Mouse (Mus musculus) heart, adult 9 months (tissue): ENCODE results near the gene Bclaf3.
A peak's percentile ranks its signal among the peaks of the same experiment; 100 is the strongest.
"Not testable (repeated sequence)": the region's sequence is repeated elsewhere in the genome, so short reads cannot be mapped to it uniquely, and the experiment has no call there.

ENCODE experiments used
- DNase-seq, 2 experiments: peaks; one replicate each; pipeline ENCODE4 v3.0.0; 2022; ENCODE audit warnings: low spot score in 2 of 2

Gene Bclaf3

DNA sequence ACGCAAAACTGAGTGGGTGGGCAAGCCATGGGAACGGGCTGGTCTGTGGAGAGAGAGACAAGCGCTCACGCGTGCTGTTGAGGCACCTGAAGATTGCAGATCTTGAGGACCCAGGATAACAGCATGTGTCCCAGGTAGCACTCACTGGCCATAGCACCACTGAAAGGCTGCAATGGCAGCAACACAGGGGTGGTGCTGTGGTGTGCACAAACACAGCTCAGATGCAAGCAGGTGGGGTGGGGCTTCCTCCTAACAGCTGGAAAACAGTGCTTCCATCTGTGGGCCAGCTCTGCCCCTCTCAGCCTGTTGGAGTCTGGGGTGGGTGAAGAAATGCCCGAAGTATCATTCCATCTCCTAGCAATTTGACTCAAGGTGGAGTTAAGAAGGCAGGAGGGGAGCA lies at the start of gene Bclaf3:
Gene Bclaf3 (plus strand): TSS at position 301 of the 400 bp plus-strand sequence.
- DNase-seq: no peak

DNA sequence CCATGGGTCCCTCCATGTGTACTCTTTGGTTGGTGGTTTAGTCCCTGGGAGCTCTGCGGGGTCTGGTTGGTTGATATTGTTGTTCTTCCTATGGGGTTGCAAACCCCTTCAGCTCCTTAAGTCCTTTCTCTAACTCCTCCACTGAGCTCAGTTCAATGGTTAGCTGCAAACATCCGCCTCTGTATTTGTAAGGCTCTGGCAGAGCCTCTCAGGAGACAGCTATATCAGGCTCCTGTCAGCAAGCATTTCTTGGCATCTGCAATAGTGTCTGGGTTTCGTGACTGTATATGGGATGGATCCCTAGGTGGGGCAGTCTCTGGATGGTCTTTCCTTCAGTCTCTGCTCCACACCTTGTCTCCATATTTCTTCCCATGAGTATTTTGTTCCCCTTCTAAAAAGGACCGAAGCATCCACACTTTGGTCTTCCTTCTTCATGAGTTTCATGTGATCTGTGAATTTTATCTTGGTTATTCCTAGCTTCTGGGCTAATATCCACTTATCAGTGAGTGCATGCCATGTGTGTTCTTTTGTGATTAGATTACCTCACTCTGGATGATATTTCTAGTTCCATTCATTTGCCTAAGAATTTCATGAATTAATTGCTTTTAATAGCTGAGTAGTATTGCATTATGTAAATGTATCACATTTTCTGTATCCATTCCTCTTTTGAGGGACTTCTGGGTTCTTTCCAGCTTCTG lies 48.1 kb upstream of the Bclaf3 start:
- DNase-seq: not testable (repeated sequence)

DNA sequence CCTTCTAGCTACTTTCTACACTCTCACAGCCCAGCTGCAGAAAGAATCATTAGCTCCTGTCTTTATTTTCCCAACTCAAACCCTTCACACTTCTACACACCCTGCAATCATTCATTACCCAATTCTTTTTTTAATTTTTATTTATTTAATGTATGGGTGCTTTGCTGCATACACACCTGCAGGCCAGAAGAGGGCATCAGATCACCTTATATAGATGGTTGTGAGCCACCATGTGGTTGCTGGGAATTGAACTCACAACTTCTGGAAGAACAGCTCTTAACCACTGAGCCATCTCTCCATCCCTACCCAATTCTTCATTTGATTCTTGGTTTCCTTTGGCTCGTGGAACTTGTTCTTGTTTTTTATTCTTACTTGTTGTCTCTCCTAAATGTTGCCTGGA lies 42.2 kb upstream of the Bclaf3 start:
- DNase-seq: no peak

DNA sequence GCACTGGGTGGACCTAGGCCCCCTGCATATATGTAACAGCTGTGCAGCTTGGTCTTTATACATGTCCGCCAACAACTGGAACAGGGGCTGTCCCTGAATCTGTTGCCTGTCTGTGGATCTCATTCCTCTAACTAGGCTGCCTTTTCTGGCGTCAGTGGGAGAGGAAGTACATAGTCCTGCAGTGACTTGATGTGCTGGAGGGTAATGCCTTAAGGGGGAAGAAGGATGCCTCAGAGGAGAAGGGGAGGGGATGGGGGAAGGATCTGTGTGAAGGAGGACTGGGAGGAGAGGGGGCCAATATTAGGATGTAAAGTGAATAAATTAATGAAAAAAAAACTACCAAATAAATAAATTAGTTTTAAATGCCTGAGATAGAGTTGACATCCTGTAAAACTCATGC lies 23.3 kb upstream of the Bclaf3 start:
- DNase-seq: no peak

DNA sequence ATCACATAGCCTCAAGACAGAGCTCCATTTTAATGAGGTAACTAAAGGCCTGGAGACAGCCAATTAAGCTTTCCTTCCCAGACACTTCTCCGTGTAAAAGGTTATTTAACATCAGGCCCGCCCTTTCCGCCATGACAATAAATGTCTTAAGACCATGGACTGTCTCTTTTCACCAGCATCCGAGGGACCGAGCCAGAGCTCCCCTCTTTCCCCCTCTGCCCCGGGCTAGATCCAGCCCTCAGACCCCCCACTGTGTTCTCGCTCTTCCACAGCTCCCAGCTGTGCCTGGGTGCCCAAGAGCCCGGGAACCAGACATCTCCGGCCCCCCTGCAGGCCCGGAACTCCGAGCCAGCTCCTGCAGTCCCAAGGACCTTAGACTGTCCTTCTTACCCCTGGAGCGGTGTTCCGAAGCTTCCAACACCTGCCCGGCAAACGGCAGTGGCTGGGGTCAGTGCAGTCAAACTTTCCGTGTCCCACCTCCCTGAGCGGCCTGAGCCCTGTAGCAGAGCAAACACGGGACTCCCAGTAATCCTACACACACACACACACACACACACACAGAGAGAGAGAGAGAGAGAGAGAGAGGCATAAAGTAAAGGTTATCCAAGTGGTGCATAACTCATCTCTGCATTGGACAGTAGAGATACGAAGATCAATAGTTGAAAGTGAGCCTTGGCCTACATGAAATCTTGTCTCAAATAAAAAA lies 18.0 kb upstream of the Bclaf3 start:
- no peak for DNase-seq

DNA sequence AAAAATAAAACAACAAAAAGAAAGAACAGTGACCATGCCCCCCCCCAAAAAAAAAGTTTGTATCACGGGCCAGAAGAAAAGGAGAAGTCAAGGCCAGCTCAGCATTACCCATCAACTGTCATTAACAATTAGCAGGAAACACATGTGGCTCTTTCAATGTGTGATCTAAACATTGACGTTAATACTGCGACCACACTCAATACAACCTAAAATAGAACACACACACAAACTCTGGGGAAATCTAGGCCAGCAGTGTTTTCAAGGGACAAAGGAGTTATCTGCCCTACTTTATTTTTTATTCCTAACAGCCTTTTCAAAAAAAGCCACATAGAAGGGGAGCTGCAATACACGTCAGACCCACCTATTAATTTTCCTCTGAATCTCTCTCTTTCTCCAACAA lies 17.4 kb upstream of the Bclaf3 start:
- no peak for DNase-seq

DNA sequence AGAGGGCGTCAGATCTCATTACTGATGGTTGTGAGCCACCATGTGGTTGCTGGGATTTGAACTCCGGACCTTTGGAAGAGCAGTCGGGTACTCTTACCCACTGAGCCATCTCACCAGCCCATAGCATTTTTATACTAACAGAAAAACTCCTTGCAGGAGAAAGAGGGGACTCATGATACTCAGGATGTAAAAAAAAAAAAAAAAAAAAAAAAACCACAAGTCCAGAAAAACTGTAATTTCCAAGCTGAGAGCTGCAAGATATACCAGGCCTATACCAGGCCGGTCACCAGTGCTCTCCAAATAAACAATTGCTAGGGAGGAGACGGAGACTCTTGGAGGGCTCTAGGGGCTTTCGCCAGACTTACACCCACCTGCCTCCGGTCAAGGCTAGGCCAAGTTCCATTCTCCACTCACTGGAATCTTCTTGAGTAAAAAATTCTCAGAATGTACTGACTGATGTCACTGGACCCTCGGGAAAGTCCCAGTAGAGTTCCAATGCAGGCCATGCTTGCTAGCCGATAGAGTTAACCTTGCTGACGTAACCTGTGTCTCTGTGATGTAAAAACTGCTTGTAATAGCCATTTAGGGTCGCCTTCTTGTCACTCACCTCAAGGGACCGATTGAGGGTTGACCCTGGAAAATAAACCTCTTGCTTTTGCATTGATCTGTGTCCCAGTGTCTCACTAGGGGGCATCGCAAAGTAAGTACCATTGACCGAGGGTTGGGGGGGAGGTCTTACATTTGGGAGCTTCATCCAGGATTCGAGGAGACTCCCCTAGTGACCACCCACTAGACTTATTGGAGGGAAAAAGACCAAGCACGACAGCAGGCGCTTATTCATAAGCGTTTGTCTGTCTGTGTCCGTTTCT lies 16.4 kb upstream of the Bclaf3 start:
- DNase-seq: no peak

DNA sequence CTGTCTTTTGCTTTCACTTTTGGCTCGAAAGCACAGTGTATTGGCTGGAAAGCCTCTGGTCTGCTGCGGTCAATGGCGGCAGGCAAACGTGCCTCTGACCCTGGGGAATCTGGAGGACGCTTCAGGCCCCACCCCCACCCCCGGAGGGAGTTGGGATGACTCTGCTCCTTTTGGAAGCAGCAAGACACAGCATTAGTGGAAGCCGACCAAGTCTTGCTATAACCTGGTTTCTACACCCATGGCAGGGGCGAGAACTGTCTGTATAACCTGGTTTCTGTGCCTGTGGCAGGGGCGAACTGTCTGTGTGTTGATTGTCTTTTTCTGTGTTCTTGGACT lies 15.8 kb upstream of the Bclaf3 start:
- no peak for DNase-seq

DNA sequence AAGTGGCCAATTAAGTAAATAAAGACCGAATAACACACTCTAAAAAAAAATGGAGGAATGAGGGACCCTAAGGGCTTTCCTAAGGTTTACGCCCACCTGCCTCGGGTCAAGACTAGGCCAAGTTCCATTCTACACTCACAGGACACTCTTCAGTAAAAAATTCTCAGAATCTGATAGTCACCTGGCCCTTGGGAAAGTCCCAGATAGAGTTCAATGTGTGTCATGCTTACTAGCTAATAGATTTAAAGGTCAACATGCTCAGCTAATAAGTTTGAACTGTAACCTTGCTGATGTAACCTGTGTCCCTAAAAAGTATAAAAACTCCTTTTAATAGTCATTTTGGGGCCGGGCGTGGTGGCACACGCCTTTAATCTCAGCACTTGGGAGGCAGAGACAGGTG lies 10.9 kb upstream of the Bclaf3 start:
- DNase-seq: no peak

DNA sequence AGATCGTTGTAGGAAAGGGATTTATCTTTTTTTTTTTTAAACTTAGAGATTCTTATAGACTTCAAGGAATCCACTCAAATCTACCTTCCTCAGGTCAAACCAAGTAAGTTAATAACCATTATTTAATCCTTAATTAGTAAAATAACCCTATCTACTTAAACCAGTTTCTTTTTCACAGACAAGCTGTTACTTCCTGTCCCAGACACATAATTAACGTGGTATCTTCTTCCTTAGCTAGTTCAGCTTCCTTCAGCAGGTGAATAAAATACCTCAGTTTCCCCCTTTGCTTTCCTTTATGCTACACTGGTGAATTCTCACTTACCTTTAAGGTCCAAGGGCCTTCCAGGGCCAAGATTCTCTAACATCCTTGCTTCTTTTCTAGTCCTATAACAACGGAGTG lies 4.7 kb upstream of the Bclaf3 start:
- no peak for DNase-seq

DNA sequence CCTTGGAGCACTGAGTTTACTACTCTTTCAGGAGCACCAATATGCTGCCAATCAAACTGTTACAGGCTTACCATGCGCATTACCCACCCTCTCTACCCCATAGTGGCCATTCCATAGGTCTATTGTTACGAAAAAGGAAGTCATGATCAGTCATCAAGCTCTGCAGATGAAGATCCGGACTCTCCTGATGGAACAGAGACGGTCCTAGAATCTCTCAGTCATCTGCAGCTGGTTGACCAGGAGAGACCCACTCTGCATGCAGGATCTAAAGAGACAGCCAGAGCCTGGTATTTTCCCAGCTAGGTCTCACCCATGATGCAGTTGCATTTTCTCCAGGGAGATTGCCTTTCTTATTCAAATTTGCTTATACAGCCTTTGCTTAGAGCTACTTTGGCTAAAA lies 3.8 kb upstream of the Bclaf3 start:
- no peak for DNase-seq

DNA sequence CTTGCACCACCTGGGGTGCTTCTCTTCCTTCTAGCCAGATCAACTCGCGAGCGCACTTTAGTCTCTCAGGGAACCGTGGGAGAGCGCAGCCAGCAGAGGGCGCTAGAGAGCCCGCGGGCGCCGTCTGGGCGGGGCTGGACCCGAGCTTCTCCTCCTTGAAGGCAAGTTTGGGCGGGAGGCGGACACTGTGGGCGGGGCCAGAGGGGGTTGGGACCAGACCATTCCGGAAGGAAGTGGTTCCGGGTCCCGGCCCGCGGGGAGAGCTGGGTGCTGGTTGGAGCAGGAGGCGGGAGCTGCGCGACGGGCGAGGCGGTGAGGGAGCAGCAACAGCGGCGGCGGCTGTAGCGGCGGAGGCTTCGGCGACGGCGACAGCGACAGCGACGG lies 5.9 kb downstream of the Bclaf3 start:
- peak; percentile 92 to 95 for DNase-seq

DNA sequence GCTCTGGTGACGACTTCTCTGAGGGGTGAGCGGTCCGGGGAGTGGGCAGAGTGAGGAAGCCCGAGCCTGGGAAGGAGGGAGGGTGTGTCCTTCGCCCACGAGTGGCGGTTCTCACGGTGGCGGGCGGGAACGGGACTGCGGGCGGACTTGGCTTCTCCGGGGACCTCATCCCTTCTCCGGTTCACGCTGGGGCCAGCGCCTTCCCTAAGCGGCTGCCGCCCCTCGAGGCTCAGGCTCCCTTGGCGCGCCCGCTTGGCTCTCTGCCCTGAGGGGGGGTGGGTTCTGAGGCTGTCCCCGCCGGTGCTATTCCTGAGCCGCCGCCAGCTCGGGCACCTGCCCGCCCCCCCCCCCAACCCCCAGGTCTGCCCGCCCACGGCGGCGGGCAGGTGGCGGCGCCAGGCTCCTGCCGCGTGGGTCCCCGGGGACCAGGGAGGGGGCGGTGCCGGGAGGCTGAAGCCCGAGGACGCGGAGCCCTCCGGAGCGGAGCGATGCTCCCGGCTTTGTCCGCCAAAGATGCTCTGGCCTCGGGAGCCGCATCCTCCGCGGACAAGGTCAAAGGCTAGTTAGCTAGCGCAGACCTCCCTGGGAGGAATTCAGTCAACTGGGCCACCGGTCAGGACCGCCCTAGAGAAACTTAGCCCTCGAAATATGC lies 6.4 kb downstream of the Bclaf3 start:
- no peak for DNase-seq

DNA sequence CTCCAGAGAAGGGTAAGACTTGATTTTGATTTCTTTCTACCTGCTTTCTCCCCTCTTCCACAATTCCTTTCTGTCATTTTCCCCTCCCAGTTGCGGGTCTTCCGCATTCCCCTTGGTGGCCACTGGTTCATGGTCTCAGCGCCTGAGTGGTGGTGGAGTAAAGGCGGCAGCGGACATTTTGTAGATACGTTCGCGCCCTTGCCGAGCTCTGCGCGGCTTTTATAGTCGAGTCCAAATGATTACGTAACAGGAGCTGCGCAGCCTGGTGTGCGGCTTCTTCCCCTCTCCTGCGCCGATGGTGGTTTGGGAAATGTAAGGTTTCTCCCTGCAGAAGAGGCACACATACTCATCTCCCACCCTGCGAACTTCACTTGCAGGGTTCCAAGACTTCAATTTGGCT lies 15.4 kb downstream of the Bclaf3 start:
- no peak for DNase-seq

DNA sequence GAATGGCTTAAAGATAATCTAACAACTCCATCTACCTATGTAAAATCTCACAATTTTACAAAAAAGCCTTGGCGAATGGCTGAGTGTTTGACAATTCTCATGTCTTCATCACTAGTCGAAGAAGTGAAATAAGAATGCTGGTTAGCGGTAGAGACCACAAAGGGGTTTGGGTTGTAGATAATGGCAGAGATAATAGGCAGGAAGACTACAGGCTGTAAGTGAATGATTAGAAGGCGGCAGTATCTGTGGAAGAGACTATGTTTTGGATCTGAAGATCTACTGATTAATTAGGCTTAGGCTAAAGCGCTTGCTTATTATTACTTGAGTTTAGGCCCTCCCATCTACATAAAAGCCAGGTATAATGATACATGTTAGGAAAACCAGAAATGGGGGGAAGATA lies 20.6 kb downstream of the Bclaf3 start:
- no peak for DNase-seq

DNA sequence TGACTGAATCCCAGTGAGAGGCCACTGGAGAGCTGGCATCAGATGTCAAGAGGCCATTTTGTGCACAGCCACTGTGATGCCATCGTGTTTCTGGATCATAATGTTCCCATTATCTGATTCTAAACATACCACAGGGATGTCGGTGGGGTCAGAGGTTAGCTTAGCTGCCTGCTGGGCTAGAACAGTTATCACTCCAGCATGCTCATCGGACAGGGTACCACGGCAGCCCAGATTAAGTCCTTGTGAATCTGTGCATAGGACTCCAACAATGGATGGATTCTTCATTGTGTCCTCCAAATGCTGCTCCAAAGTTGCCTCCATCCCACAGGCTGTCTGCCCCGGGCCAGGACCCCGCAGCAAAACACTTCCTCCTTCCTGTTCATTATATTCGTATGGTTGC lies 58.2 kb downstream of the Bclaf3 start:
- not testable (repeated sequence) for DNase-seq

DNA sequence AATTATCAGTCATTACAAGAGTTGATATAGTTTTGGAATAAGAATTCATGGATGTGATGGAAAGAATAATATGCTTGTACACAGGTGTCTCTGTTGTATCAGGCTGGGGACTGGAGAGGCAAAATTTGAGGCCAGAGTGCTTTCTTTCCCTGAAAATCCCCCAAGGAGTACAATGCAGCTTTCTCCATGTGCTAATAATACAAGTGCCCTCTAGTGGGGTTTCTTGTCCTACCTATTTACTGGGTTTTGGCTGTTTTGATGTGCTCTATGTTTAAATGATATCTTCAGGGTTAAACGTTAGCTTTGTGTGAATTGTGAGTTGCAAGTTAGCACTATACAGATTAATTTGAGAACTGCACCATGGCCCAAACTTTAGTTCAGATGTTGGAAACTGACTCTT lies 65.1 kb downstream of the Bclaf3 start:
- no peak for DNase-seq

DNA sequence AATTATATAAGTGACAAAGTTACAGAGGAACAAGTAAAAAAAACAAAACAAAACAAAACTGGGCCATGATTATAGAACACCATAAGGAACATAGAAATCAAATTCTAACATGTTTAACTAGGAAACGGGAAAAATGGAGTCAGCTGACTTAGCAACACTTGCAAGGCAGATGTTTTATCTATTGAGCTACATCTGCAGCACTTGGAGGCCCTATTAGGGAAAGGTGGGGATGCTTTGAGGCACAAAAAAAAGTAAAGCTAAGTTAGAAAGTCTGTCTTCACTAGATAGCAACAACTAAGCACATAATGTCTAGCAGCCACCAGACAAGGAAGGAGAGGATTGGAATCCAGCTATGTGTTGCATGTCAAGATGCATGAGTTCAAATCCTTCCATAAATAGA lies 71.0 kb downstream of the Bclaf3 start:
- no peak for DNase-seq

DNA sequence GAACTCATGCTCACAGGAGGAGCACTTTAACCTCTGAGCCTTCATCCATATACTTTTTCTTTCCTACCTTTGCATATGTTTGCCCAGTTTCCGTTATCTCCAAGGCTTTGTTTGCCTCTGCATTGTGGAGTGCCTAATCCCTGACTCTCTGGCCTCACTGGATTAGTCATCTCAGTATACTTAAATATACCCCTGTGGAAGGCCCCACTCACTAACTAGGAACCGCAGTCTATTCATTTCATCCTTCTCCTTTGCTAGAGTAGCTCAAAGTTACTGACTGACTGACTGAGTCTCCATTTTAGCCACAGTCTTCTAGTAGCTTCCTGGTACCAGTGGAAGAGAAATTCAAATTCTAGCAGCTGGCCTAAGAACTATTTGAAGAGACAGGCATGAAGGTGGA lies 78.3 kb downstream of the Bclaf3 start:
- no peak for DNase-seq

DNA sequence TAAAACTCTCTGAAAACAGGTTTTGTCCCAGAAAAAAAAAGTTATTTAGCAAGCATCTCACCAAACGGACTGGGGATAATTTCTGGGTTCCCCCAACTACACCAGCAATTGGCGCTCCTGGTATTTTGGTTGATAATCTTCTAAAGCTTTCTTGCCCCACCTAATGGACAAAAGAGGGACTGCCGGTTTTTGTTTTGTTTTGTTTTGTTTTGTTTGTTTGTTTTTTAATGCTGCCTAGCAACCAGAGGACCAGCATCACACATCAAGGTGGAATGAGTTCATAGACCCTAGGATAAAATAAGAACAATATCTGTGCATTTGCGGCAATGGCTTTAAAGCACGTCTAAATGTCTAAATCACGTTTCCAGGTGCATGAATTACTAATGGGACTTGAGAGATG lies 80.4 kb downstream of the Bclaf3 start:
- peak in 1 of 2 experiments; percentile 1 for DNase-seq

DNA sequence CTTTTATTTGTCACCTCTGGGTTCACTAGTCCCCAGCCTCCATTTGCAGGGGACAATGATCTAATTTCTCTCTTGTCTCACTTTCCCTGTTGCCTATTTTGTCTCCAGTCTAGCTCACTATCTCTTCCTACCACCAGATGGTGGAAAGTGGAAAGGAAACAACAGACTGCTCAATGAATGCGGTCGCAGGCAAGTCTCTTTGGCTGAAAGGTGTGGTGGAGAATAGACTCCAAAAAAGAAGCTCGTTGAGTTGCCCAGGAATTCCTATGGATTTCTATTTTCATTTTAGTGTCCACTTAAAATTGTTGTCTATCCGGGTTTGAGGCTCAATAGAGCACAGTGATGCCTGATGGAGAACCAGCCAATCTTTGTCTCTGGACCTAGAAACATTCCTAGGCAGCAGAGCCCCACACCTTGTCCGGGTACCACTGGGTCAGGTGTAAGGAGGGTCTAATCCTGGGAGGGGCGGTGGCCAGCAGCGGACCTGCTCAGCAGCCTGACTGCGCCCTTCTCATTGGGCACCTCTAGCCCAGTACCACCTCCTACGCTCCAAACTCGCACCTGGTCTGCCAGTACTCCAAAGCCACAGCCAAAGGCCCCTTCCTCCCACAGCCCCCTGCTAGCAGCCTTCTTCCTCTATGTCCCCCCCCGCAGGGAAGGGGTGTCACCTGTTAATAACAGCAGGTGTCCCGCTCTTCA lies 99.9 kb downstream of the Bclaf3 start:
- DNase-seq: peak; percentile 9 to 27
